Mouse (Mus musculus) G1E (cell line): ENCODE measurements around the gene Tnfsf8. TPM values are rescaled to one million over a fixed set of nuclear protein-coding genes. Genes with fewer than 3 reads are reported as not detected.

Experiments
- ATAC-seq: 2 replicates; pipeline ENCODE4 v1.8.0; 2016; ENCODE audit warnings: mild to moderate bottlenecking; ENCODE audit not compliant: insufficient number of reproducible peaks, poor library complexity, low FRiP score, severe bottlenecking; ENCODE audit errors: extremely low read depth
- DNase-seq: peaks from one replicate; pipeline ENCODE4 v3.0.0; 2012; ENCODE audit warnings: low spot score
- H3K27me3 ChIP-seq: 2 replicates; pipeline ENCODE4 v1.6.1; 2012; ENCODE audit warnings: mild to moderate bottlenecking, low read length, inconsistent platforms; ENCODE audit not compliant: insufficient read depth
- H3K36me3 ChIP-seq: replicated peaks from 2 replicates; pipeline ENCODE3; 2012; ENCODE audit warnings: mild to moderate bottlenecking, inconsistent platforms
- H3K4me1 ChIP-seq: 2 replicates; pipeline ENCODE4 v1.6.1; 2012; ENCODE audit warnings: low read depth, low read length, inconsistent platforms, mixed read lengths; ENCODE audit not compliant: insufficient read depth
- H3K4me3 ChIP-seq: 2 replicates; pipeline ENCODE4 v1.5.1; 2012; ENCODE audit warnings: low read depth, mild to moderate bottlenecking, inconsistent platforms, low read length, moderate library complexity, mixed read lengths
- H3K9me3 ChIP-seq: replicated peaks from 2 replicates; pipeline ENCODE4 v1.6.1; 2012; ENCODE audit warnings: inconsistent platforms
- CTCF ChIP-seq: IDR thresholded peaks from 2 replicates; pipeline ENCODE4 v1.5.1; 2012; ENCODE audit warnings: low read depth, low read length, inconsistent platforms, mixed read lengths
- GATA1 ChIP-seq: IDR thresholded peaks from 2 replicates; pipeline ENCODE4 v1.6.1; 2012; ENCODE audit warnings: borderline replicate concordance, low read length, inconsistent platforms, mixed read lengths
- GATA2 ChIP-seq: IDR thresholded peaks from 2 replicates; pipeline ENCODE4 v1.6.1; 2012; ENCODE audit warnings: low read depth, low read length, inconsistent platforms, borderline replicate concordance
- POLR2AphosphoS5 ChIP-seq: IDR thresholded peaks from 2 replicates; pipeline ENCODE4 v1.6.1; 2012; ENCODE audit warnings: low read depth, low read length, inconsistent platforms; ENCODE audit not compliant: insufficient replicate concordance
- TAL1 ChIP-seq: conservative IDR thresholded peaks from 2 replicates; pipeline ENCODE4 v1.6.1; 2012; ENCODE audit warnings: low read depth, low read length, inconsistent platforms, mixed read lengths
- polyA plus RNA-seq: library from polyadenylated mRNA; stranded (reverse); fragments of >175 nt; gene quantifications from 2 replicates; pipeline ENCODE4 v1.2.3, GENCODE M21; 2012
- total RNA-seq, 2 experiments: library from RNA; stranded (forward) in 1 of 2; stranded (reverse) in 1 of 2; fragments of 200-1000 nt in 1 of 2; fragments of >200 nt in 1 of 2; fragmentation: Nextera tagmentation in 1 of 2; gene quantifications; 2 replicates each; pipeline ENCODE4 v1.2.3; 2014 to 2017

The Tnfsf8 gene
- total and polyA plus RNA-seq, 3 experiments, result not detected

DNA sequence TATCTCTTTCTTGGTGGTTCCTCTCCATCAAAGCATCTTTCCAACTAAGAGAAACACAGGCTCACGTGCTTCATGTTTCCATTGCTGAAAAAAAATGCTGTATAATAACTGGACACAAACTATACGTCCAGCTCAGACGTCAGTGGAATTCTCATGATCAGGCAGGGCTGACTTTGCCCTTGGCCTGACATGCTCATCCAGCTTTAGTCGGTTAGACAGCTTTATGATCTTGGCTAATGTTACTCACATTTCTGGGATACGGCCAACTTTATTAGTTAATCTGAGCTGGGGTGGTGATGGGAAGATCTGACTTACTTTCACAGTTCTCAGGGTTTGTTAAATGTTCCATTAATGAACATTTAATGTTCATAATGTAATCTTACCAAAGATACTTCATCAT lies 77.3 kb downstream of the Tnfsf8 start:
- no peak for DNase-seq

DNA sequence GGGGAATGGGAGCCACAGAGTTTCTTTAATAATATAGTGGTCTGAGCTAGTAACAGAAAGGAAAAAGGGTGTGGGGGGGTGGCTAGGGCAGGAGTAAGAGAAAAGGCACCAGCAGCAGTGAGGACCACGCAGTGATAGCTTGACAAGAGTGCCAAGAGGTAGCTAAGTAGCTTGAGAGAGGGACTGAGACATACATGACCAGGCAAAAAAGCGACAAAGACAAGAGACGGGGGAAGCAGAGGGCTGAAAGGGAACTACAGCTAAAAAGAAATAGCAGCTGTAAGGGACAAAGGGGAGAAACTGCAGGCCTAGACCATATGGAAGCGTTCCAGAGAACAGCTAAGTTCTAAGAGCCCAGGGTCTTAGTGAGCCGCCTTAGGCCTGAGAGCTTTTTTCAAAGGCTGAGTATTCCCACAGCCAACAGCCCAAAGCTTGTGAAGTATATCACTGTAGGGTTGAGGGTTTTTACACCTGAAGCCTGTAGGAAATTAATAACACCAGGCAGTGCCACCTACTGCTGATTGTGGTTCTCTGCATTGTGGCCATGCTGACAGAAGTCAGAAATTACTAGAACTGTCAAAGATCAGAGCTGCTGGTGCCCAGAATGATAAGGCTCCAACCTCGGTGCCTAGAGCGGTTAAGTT lies 78.1 kb downstream of the Tnfsf8 start:
- Histone ChIP-seq H3K4me1 (no peaks in the 10 kb centered on the region), H3K4me3 (no peak overlapping the region), H3K27me3 (no peaks in the 10 kb centered on the region), H3K36me3 (no peaks in the 10 kb centered on the region), H3K9me3 (peaks cover 34% of the 10 kb centered on the region)
- TF ChIP-seq CTCF (no peak), GATA1 (no peak), POLR2AphosphoS5 (no peak), GATA2 (no peak), TAL1 (no peak)
- ATAC-seq (no peak), DNase-seq (no peak)

More for the DNA sequence above, 77.3 kb downstream of the Tnfsf8 start:
- Histone ChIP-seq H3K4me1 (no peaks in the 10 kb centered on the region), H3K27me3 (no peaks in the 10 kb centered on the region), H3K9me3 (peaks cover 33% of the 10 kb centered on the region), H3K36me3 (no peaks in the 10 kb centered on the region), H3K4me3 (no peak overlapping the region)
- TF ChIP-seq POLR2AphosphoS5, result no peak
- no peak for TF ChIP-seq CTCF
- no peak for TF ChIP-seq GATA2
- no peak for TF ChIP-seq TAL1
- TF ChIP-seq GATA1, result no peak
- ATAC-seq, result no peak

Other genes starting within 250 kb of the Tnfsf8 start
- not detected in 2 replicates for gene Tex48, start 238.9 kb downstream of the Tnfsf8 start, total RNA-seq (2014; fragmentation: Nextera tagmentation)
- gene Tex48, start 238.9 kb downstream of the Tnfsf8 start, total RNA-seq (2017), result not detected in 2 replicates
- gene Tex48, start 238.9 kb downstream of the Tnfsf8 start, polyA plus RNA-seq, result not detected in 2 replicates
- not detected in 2 replicates for gene Gm11214, start 198.0 kb downstream of the Tnfsf8 start, total RNA-seq (2014; fragmentation: Nextera tagmentation)
- not detected in 2 replicates for gene Gm11214, start 198.0 kb downstream of the Tnfsf8 start, total RNA-seq (2017)
- gene Gm11214, start 198.0 kb downstream of the Tnfsf8 start, polyA plus RNA-seq, result not detected in 2 replicates
- not detected in 2 replicates for gene Tnfsf15, start 116.2 kb downstream of the Tnfsf8 start, total RNA-seq (2014; fragmentation: Nextera tagmentation)
- 0.11 TPM in 1 of 2 replicates, not detected in the other for gene Tnfsf15, start 116.2 kb downstream of the Tnfsf8 start, total RNA-seq (2017)
- gene Tnfsf15, start 116.2 kb downstream of the Tnfsf8 start, polyA plus RNA-seq, result not detected in 2 replicates
- gene Tnc, start 185.7 kb upstream of the Tnfsf8 start, total RNA-seq (2014; fragmentation: Nextera tagmentation), result not detected in 2 replicates
- gene Tnc, start 185.7 kb upstream of the Tnfsf8 start, total RNA-seq (2017), result 0.06 and 0.16 TPM in 2 replicates
- gene Tnc, start 185.7 kb upstream of the Tnfsf8 start, polyA plus RNA-seq, result not detected in 2 replicates